Mouse (Mus musculus): ENCODE data around the gene Vmn1r47.
"Not testable (repeated sequence)": the region's sequence is repeated elsewhere in the genome, so short reads cannot be mapped to it uniquely, and the experiment has no call there.

Vmn1r47 gene

GRCm38 (mm10) chr6:90015847-90016246 lies at the start of gene Vmn1r47:
Gene Vmn1r47 (plus strand): TSS chr6:90016147.
- DNase-seq (ENCODE audit: extremely low spot score, low spot score): not testable (repeated sequence)

DNA sequence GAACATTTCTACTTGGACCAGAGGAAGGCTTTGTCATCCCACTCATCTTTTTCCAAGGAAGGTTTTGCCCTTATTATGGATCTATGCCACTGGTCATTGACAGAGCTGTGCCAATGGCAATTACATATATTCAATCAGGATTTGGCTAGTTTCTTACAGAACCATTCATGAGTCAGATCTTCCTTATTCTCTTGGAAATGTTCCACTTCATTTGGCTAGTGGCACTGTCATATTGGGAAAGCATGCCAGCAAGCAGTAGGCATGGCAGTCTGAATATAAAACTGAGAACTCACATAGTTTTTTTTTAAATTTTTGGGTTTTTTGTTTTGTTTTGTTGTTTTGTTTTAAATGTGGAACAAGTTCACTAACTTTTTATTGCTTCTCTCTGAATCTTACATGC lies 49.6 kb upstream of the Vmn1r47 start:
- no peak for DNase-seq (ENCODE audit: extremely low spot score, low spot score)

DNA sequence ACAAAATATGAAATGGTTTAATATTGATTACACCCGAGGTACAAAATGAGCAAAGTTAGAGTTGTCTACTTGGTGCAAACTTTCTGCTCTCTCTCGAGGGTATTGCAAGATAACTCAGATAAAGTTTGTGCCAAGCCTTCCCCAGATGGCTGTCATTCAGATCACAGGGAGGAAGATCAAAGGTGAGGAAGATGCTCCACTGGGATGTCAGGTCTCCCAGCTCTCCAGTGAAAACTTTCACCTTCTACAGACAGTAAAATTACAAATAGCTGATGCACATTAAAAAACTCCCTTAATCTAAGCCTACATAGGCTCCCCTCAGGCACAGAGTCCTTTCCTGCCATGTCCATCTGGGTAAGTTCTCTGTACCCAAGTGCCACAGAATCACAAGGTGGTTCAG lies 46.9 kb upstream of the Vmn1r47 start, which contains the start of gene Vmn1r46:
TSS of gene Vmn1r46 (plus strand) at position 301 of the 400 bp plus-strand sequence.
- no peak for DNase-seq (ENCODE audit: extremely low spot score, low spot score)

DNA sequence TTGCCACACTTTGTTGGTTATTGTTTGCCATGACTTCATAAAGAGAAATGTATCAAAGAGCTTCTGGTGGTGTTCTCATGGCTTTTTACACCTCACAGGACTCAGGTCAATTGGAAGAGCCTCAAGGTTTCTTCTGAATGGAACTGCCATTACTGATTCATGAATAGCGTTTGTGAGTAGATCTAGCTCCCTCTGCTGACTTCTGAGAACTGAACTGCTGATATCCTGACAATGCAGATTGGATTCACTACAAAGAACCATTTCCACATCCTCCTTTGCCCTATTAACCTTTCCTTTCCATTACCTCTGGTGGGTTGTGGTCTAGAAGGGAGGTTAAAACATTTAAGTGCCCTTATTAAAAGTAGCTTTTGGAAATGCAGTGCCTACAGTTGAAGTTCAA lies 30.0 kb upstream of the Vmn1r47 start:
- no peak for DNase-seq (ENCODE audit: extremely low spot score, low spot score)

DNA sequence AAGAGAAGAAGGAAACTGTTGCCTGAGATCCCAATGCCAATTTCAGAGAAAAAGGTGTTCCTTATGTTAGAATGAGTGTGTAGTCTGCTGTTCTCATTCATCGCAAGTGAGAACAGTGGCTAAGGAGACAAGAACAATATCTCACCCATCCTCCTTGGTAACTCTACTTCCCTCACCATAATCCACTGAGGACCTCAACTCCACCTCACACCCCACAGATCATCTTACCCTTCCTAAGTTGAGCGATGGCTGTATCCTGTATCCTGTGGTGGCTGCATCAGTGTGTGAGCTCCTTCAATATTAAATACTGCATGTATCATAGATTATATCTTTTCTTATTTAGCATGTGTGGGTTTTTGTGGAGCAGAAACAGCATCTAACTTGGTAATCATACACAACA lies 20.8 kb downstream of the Vmn1r47 start, which contains the start of gene Vmn1r48:
TSS of gene Vmn1r48 (minus strand) at position 101 of the 400 bp plus-strand sequence.
- not testable (repeated sequence) for DNase-seq (ENCODE audit: extremely low spot score, low spot score)
